Mouse (Mus musculus) CD4-positive, CD25-positive, alpha-beta regulatory T cell, adult 9 weeks (primary cell): ENCODE data around the gene Bloc1s3. TPM values are rescaled to one million over a fixed set of nuclear protein-coding genes. Genes with fewer than 3 reads are reported as not detected.

ENCODE experiments used
- polyA plus RNA-seq: library from polyadenylated mRNA; unstranded; fragments of 100-300 nt; shearing (Covaris generic); gene quantifications from one replicate; pipeline ENCODE4 v1.2.1, GENCODE M21; 2017

The Bloc1s3 gene
- polyA plus RNA-seq, result 0.47 TPM

GRCm38 (mm10) chr7:19508150-19508923 is at the start of gene Bloc1s3, which contains the start of gene Trappc6a:
Gene Bloc1s3 (minus strand): TSS chr7:19508367.
Gene Trappc6a (plus strand): TSS chr7:19508395.

GRCm38 (mm10) chr7:19517652-19518365 is 9.6 kb upstream of the Bloc1s3 start, which contains the start of gene Nkpd1:
Gene Nkpd1 (plus strand): TSS chr7:19517838.

GRCm38 (mm10) chr7:19462884-19463381 is 45.2 kb downstream of the Bloc1s3 start, which contains the start of gene Exoc3l2:
Gene Exoc3l2 (plus strand): TSS chr7:19463331.

GRCm38 (mm10) chr7:19458591-19459111 is 49.5 kb downstream of the Bloc1s3 start, which contains the start of gene Mark4:
Gene Mark4 (minus strand): TSS chr7:19458821.

Other genes with a start within 250 kb of the Bloc1s3 start
- 301 TPM for gene Vasp, start 236.6 kb downstream of the Bloc1s3 start, polyA plus RNA-seq
- 1.3 TPM for gene Ppm1n, start 228.3 kb downstream of the Bloc1s3 start, polyA plus RNA-seq
- not detected for gene Rtn2, start 225.7 kb downstream of the Bloc1s3 start, polyA plus RNA-seq
- 0.94 TPM for gene Fosb, start 198.3 kb downstream of the Bloc1s3 start, polyA plus RNA-seq
- gene Ercc1, start 163.6 kb downstream of the Bloc1s3 start, polyA plus RNA-seq, result 88.0 TPM
- 18.5 TPM for gene Cd3eap, start 148.9 kb downstream of the Bloc1s3 start, polyA plus RNA-seq
- 0.29 TPM for gene Ppp1r13l, start 148.6 kb downstream of the Bloc1s3 start, polyA plus RNA-seq
- 11.8 TPM for gene Ercc2, start 126.4 kb downstream of the Bloc1s3 start, polyA plus RNA-seq
- 16.4 TPM for gene Klc3, start 104.3 kb downstream of the Bloc1s3 start, polyA plus RNA-seq
- gene Ckm, start 103.6 kb downstream of the Bloc1s3 start, polyA plus RNA-seq, result not detected
- 1.2 TPM for gene Mark4, start 49.5 kb downstream of the Bloc1s3 start, polyA plus RNA-seq
- not detected for gene Exoc3l2, start 45.0 kb downstream of the Bloc1s3 start, polyA plus RNA-seq
- gene Trappc6a, start within 50 bp of the Bloc1s3 start, polyA plus RNA-seq, result 128 TPM
- not detected for gene Nkpd1, start 9.5 kb upstream of the Bloc1s3 start, polyA plus RNA-seq
- gene Ppp1r37, start 54.7 kb upstream of the Bloc1s3 start, polyA plus RNA-seq, result 3.6 TPM
- gene Zfp296, start 68.9 kb upstream of the Bloc1s3 start, polyA plus RNA-seq, result 2.1 TPM
- gene Gemin7, start 69.2 kb upstream of the Bloc1s3 start, polyA plus RNA-seq, result 75.5 TPM
- 10.0 TPM for gene Clasrp, start 96.1 kb upstream of the Bloc1s3 start, polyA plus RNA-seq
- gene Relb, start 121.1 kb upstream of the Bloc1s3 start, polyA plus RNA-seq, result 16.2 TPM
- gene Clptm1, start 156.7 kb upstream of the Bloc1s3 start, polyA plus RNA-seq, result 130 TPM
- not detected for gene Apoc2, start 169.6 kb upstream of the Bloc1s3 start, polyA plus RNA-seq
- not detected for gene Gm44805, start 173.1 kb upstream of the Bloc1s3 start, polyA plus RNA-seq
- not detected for gene Apoc4, start 173.1 kb upstream of the Bloc1s3 start, polyA plus RNA-seq
- gene Apoc1, start 184.3 kb upstream of the Bloc1s3 start, polyA plus RNA-seq, result not detected
- 12.7 TPM for gene Apoe, start 190.8 kb upstream of the Bloc1s3 start, polyA plus RNA-seq
- gene Tomm40, start 207.1 kb upstream of the Bloc1s3 start, polyA plus RNA-seq, result 12.9 TPM
- gene Nectin2, start 242.1 kb upstream of the Bloc1s3 start, polyA plus RNA-seq, result 1.1 TPM